Mouse (Mus musculus) mature B cell (primary cell): ENCODE data around the gene Draxin.

Source experiments
- in situ Hi-C: fragments of 300-500 bp; cut with MboI; formaldehyde crosslinking; loops from 2 replicates; pipeline ENCODE4 v1.14.3; 2019

The Draxin gene

DNA sequence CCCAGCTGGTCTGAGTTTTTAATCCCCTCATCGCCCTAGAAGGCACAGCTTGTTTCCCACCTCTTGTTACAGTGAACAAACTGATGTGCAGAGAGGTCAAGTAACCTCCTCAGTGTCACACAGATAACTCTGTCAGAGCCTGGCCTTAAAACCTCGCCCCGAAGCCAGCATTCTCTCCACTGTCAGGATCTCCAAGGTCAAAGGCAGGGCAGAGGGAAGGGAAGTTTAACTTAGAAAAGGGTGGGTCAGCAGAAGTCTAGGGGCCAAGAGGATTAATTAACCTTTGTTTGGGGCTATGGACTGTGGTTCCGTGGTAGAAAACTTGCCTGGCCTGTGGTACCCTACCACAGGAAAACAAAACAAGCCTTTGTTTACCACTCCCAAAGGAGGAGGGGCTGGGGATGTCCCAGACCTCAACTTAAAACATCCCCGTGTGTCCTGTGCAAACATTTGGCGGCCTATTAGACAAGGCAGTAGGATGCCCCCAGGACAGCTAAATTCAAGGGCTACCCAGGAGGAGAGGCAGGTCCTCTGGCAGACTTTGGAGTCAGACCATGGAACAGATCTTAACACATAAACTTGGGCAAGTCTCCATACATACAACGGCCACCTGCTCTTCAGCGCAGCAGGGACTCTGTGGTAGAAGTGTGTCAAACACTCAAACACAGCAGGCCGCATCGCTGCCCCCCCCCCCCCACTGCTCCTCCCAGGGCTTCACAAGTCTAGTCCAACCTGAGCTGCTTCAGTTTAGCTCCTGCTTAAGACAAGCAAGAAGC, 45.2 kb downstream of the Draxin start:
- in situ Hi-C loops, result no loop called here

DNA sequence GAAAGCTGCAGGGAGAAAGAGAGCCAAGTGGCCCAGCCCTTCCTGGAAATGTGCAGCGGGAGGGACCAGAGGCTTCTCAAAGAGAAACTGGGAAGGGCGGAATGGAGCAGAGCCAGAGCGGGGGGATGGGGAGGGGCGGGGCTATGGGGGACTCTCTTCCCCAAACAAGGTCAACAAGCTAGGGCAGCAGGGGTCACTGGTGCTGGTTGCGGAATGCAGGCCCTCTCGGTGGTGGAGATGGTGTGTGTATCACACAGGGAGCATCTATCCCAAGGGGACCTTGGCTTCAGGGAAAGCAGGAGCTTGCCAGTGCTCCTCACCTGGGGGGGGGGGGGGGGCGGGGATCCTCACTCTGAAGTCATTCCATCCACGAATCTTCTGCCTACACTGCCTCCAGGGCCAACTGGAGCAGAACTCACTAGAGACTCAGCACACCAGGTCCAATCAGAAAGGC, 46.2 kb downstream of the Draxin start:
- in situ Hi-C loops, result no loop called here

DNA sequence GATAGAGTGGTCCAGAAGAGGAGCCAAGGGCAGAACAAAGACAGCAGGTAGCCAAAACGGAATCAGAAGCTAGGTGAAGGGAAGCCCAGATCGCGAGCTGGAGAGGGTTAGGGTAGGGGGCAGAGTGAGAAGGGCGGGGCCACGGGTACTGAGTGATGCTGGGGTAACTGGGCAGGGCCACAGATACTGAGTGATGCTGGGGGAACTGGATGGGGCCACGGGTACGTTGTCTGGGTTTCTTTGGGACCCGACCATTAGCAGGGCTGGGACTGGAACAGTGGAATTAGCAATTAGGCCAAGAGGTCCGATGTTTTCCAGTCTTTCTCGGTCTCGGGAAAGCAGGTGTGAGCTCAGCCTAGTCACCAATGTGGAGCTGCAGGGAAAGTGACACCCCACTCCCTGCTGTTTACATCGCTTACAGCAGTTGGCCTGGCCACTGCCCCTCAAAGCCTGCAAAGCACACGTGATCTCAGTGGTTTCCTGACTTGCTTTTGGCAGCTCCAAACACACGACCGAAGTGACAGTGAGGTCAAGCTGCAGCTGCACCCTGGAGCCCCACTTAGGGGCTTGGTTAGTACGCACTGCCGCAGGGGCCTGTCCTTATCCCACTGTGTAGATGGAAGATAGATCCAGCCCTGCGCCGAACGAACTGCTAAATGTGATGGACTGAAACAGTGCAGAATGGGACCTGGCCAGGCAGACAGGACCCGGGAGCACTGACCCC, 47.2 kb downstream of the Draxin start:
- in situ Hi-C loops, result no loop called here

DNA sequence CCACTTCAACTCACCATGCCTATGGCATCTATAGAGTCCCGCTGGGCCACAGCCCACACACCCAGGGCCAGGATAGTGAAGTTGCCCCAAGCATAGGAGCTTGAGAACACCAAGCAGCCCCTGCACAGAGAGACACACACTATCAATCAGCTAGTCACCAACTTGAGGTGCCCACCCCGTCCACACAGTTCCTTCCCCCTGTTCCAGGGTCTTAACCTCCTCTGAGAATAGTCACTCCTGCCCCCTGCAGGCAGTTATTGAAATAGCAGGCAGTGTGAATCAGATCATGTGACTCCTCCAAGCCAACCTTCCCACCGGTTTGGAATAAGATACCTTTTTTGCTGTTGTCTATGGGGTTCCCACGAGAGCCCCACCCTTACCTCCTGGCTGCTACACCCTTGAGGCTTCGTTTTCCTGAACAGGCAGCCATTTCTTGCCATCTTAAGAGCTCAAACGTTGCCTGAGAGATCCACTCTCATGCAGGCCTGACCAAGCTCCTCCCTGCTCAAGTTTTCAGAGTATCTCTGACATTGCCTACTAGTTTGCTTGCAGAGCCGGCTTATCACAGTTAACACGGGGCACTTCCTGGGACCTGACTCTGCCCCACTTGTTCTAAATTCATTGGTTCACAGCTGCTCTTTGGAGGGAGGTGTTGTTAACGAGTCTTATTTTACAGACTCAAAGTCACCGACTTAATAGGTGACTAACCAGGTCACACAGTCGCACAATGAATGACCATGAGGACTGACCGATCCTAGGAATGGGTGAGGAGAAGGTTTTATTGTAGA, 48.0 kb downstream of the Draxin start:
- in situ Hi-C loops, result no loop called here

DNA sequence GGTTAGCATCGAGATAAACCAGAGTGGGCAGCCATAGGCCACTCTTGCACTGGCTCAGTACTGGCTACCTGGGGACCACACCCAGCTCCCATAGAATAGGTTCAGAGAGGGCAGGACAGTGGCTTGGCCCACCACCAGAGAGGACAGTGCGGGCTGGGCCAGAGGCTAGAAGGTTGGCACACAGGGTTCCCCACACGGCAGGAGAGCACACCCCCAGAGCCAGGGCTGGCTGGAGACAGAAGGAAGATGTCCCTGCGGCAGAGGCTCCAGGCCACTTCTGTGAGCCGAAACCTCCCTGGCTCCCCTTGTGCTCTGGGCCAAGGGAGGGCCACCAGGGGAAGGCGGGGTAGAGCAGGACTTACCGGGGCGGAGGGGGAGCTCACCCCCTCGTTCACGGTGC, 49.3 kb downstream of the Draxin start:
- in situ Hi-C loops, result no loop called here

DNA sequence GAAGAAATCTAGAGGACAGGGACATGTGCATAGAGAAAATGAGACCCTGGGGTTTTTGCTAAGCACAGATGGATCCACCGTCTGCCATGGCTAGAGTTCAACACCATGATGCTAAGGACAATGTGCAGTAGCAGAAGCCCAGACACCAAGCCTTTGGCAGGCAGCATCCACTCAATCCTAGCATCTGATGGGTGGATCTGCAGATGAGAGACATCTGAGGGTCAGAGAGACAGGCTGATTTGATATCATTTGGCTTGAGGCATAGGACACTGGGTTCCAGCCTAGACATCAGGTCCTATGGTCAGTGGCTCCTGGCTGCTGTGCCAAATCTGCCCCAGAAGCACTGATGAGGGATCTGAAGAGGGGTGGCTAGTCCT, 49.9 kb downstream of the Draxin start:
- in situ Hi-C loops, result no loop called here

DNA sequence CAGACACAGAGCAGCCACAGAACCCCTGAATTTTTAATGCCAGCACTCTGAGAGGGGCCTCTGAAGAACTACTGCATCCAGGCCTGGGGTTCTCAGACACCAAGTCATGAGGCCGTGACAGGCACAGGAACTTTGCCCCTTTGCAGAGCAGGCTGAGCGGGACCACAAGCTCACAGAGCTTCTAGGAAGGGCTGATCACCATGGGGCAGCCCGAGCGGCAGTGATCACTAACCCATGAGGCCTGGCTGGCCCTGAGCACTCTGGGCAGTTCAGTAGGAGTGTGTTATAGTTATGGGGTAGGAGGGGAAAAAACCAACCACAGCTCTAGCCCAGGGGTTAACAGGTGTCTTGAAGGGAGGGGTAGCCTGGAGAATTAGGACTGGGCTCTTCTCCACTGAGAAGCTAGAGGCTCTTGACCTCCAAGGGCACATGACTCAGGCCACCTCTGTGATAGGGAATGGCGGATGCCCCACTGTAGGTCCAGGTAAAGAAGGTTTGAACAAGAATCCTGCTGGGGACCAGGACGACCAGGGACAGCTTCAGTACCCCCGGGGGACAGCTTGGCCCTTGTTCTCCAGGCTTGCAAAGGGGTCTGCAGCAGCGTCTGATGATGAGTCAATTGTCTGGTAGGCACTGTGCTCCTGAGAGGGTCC, 50.4 kb downstream of the Draxin start:
- in situ Hi-C loops, result no loop called here

DNA sequence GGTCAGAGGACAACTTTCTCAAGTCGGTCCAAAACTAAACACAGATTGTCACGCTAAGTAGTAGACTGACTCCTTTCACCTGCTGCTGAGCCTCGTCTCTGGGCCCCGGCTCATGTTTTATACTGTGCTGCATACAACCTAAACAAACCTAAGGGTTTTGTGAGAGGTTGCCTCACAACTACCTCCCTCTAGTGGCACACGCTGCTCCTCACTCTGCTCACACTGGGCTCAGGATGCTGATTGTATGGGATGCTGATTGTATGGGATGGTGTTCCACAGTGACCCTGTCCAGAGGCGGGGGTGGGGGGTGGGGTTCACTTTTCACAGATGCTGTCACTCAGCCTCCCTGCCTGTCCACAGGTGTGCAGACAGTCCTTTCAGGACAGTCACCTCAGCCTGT, 51.3 kb downstream of the Draxin start:
- in situ Hi-C loops, result no loop called here

DNA sequence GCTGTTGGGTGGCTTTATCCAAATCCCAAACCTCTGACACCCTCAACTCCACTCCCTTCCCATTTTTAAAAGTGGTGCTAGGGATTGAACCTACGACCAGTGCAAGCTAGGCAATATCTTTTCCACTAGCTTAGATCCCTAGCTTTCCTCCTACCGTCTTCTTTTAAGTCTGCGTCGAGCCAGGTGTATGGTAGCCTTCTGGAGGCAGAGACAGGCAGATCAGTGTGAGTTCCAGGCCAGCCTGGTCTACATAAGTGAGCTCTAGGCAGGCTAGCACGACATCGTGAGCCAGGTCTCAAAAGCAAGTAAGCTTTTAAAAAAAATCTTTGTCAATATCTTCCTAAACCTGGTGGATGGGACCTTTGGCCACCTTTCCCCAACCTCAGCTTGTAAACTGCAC, 54.6 kb downstream of the Draxin start:
- in situ Hi-C loops, result no loop called here

DNA sequence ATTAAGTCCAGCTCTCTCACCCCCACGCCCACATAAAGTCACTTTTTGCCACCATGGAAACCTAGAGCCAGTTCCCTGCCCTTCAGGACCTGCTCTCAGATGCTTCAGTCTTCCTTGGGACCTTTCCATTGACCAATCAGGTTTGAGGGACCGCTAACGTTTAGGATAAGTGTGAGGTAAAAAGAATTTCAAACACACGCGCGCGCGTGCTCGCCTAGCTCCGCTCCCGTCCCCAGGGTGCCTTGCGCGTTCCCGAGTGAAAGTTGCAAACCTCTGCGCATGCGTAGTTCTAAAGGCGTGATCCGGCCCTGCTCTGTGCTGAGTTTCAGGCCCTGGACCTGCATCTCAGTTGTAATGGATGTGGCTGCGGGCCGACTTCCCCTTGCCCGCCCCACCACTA, 55.2 kb downstream of the Draxin start:
- in situ Hi-C loops, result no loop called here

DNA sequence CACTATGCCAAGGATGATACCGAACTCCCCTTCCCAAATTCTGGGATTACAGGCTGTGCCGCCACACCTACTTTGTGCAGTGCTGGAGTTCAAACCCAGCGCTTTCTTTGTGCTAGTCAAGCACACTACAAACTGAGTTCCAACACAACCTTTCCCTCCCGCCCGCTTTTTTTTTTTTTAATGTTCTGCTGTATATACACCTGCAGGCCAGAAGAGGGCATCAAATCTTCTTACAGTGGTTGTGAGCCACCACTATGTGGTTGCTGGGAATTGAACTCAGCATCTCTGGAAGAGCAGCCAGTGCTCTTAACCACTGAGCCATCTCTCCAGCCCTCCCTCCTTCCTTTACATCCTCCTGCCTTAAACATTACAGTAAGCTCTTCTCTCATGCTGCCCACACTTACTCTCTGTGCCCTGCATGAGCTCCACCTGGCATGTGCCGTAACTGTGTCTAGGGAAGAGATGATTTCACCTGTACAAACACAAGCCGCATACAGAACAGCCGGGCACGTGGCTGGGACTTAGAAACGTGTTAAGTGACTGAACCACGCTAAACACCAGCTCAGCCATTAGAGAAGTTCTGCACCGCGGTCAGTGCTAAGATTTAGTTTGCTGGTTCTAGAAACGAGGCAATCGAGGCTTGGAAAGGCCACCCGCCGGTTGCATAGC, 55.8 kb downstream of the Draxin start:
- in situ Hi-C loops, result no loop called here

DNA sequence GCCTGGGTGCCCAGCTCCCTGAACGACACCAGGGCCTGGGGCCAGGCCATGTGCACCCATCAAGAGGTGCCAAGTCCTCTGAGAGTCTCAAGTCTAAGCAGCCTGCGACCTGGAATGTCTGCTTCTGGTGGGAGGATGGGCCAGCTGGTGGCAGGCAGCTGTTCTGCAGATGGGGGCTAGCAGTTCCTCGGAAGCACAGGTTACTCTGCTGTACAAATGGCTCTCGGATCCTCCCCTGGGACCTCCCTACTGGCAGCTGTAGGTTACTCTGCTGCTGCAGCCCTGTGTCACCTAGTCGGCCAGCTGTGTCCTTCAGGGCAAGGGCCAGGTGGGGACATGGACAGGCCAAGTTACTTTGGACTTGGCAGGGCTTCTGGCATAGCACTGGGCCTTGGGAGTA, 59.0 kb downstream of the Draxin start:
- in situ Hi-C loops, result no loop called here

DNA sequence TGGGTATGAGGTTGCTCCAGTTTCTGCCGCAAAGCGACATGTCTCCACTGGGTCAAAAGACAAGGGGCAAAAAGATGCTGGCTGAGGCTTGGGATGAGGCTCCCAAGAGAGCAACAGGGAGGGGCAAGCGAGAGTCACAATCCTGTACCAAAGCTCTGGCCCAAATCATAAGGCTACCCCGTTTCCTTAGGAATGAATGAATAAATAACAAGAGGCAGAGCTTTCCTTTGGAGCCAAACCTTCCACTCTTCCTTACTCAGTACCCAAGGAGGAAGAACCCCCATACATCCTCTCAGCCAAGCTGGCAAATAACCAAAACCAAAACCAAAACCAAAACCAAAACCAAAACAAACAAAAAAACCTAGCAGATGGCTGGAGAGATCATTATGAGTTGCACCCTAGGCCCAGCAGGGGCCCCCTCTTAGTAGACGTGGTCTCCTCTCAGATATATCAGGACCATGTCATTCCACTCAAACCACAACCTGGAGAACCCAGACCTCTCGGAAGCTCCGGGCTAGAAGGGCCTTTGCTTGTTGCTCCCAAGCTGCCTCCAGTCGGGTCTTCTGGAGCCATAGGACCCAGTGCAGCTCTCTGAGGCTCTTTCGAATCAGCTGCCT, 60.8 kb downstream of the Draxin start:
- in situ Hi-C loops, result no loop called here

DNA sequence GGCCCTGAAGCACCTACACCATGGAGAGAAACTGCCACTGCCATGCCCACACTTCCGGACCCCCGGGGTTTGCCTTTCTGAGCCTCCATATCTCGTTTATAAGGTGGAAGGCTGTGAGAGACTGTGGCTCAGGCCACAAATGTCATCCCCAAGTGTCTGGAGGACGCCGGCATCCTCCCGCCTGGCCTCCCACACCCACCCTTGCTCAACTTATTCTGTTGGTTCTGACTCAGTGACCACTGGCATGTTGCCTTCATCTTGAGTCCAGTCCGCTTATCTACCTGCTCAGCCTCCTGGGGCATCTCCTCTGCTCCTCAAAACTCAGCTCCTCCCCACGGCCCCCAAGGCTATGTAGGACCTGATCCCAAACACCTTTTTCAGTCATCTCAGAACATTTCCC, 63.2 kb downstream of the Draxin start:
- in situ Hi-C loops, result no loop called here

DNA sequence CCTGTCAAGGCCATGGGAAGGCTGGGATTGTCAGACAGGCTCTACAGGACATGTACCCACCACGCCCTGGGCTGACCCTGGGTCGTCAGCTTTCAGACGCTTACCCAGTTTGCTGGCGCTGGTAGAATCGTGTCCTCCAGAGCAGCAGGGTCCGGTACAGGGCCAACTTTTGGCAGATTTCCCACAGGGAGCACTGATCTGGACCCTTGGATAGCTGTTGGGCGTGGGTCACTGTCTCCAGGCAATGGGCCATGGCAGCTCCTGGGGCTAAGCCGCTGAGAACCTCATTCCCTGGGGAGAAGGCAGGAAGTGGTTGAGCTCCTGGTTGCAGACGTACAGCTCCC, 64.1 kb downstream of the Draxin start:
- in situ Hi-C loops, result no loop called here

DNA sequence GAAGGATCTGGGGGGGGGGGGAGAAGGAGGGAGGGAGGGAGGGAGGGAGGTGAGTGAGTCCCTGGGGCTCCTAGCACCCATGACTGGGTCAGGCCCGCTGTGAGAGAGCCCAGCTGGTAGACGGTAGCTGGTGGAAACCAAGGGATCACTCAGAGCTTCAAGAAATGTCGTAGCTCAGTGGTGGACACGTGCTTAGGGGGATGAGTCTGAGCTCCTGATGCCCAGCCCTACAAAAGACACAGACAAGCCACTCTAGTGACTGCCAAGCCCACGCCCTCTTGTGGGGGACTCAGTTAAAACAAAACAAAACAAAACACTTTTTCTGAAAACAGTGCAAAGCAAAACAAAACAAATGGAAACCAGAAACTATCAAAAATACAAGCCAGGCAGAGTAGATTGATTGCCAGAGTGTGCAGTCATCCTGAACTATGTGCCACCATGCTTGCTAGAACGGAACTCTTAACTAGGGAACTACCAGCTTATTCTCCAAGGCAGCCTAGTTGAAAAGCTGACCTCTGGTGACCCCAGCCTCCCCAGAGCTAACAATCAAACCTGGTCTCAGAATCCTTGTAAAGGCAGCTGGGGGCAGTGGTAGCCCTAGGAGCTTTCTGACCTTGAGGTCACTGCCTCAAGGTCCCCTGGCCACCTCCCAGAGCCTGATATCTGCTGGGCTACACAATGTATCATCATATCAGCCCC, 64.6 kb downstream of the Draxin start:
- in situ Hi-C loops, result no loop called here

DNA sequence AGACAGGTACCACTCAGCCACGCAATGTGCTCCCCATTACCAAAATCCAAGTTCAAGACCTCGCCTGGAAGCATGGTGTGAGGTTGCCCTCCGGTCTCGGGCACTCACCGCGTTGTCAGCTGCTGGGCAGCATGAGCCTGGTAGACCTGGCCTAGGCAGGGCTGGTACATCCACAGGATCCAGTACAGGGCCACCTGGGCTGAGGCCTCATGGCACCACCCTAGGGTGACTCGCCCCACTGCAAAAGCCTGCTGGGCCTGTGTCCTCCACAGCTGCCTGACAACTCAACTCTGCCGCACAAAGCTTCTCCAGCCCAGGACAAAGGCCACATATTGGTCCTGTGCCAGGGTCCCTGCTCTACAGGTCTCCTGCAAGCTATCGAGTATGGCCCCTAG, 69.4 kb downstream of the Draxin start:
- in situ Hi-C loops, result no loop called here

DNA sequence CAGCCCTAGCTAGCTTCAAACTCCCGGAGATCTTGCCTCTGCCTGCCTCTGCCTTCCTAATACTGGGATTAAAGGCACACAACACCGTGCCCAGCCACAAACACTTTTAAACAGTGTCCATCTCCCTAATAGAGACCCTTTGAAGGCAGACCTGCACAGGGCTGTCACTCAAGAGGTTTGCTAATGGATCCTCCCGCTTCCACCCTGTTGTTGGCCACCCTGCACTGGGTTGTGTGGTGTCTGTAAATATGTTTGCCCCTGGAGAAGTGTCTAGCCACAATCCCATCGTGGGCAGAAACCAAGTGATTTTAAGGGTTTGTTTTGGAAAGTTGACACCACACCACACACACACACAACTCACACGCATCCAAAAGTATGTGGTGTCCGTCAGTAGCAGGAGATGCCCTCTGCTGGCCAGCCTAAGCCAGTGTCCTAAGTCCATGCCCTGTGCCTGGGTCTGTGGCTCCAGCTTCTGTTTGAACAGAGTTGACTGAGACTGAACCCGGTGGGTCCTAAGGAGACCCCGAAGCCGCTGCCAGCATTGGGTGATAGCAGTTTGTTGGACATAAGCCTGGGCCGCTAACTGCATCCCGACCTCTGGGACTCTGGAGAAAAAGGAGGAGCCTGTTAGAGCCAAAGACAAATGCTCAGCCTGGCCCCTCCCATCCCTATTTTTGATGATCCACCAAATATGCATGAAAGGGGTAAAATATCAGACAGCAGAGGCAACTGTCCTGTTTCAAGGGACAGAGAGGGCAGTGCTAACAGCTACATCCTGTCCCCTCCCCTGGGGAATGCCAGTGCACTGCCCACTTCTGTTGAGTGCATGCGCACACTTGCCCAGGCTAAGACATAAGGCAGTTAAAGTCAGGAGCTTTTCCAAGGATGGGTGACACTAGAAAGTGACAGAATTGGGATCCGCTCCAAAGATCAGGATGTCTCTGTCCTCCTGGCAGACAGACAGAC, 70.1 kb downstream of the Draxin start:
- in situ Hi-C loops, result no loop called here

DNA sequence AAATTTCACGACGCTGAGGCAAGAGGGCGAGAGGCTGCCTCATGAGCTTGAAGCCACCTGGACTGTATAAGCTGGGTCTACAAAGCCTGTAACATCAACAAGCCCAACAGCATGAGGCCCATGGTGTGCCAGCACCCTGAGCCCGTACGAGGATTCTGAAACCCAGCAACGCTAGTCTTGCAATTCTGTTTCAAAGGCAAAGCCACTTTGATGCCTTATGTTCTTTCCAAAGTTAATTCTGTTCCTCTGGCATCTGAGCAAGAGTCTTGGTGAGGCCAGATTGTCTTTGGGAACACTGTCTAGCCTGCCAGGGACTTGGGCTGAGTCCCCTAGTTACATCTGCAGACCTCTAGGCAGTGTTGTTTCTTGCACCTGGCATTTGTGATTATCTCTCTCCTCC, 71.5 kb downstream of the Draxin start:
- in situ Hi-C loops, result no loop called here
